Mouse (Mus musculus): ENCODE data around the gene Knstrn. TPM values are rescaled to one million over a fixed set of nuclear protein-coding genes. Genes with fewer than 3 reads are reported as not detected.
A peak's percentile ranks its signal among the peaks of the same experiment; 100 is the strongest.

Gene Knstrn
- 10 to 100 TPM; 18.2 to 19.1 TPM for total RNA-seq (2021)
- long read RNA-seq, experiment 1, full-length matches to known transcripts = 12 of 13 reads
- long read RNA-seq, experiment 1, partial matches to known transcripts = 0 of 13 reads
- long read RNA-seq, experiment 1, other reads (novel, unspliced or antisense) = 1 of 13 reads
- long read RNA-seq, experiment 2, full-length matches to known transcripts = 10 of 14 reads
- long read RNA-seq, experiment 2, partial matches to known transcripts = 1 of 14 reads
- long read RNA-seq, experiment 2, other reads (novel, unspliced or antisense) = 3 of 14 reads

GRCm38 (mm10) chr2:118813981-118814836, at the start of gene Knstrn:
Gene Knstrn (plus strand): TSS chr2:118814003.
- DNase-seq = peak; percentile 93

- peak; percentile 55 for DNase-seq
Observed at GRCm38 (mm10) chr2:118764094-118764831, 49.5 kb upstream of the Knstrn start.

- DNase-seq = no peak
Observed at GRCm38 (mm10) chr2:118764875-118765274, 48.9 kb upstream of the Knstrn start.

GRCm38 (mm10) chr2:118766041-118767033, 47.5 kb upstream of the Knstrn start:
- DNase-seq = no peak

GRCm38 (mm10) chr2:118772158-118772874, 41.5 kb upstream of the Knstrn start, which contains the start of gene Phgr1:
Gene Phgr1 (plus strand): TSS chr2:118772769.
- DNase-seq = no peak

GRCm38 (mm10) chr2:118774536-118774935, 39.3 kb upstream of the Knstrn start:
- no peak for DNase-seq

- DNase-seq = no peak
Observed at GRCm38 (mm10) chr2:118775396-118775795, 38.4 kb upstream of the Knstrn start.

- no peak for DNase-seq
Observed at GRCm38 (mm10) chr2:118775846-118776245, 38.0 kb upstream of the Knstrn start.

GRCm38 (mm10) chr2:118776295-118776694, 37.5 kb upstream of the Knstrn start:
- DNase-seq = no peak

GRCm38 (mm10) chr2:118778418-118778817, 35.4 kb upstream of the Knstrn start:
- DNase-seq = no peak

GRCm38 (mm10) chr2:118779065-118779464, 34.7 kb upstream of the Knstrn start:
- DNase-seq = no peak

GRCm38 (mm10) chr2:118779504-118780480, 34.0 kb upstream of the Knstrn start, which contains the start of gene Disp2:
Gene Disp2 (plus strand): TSS chr2:118779719.
- DNase-seq = peak; percentile 97

- DNase-seq = no peak
Observed at GRCm38 (mm10) chr2:118781115-118781514, 32.7 kb upstream of the Knstrn start.

- no peak for DNase-seq
Observed at GRCm38 (mm10) chr2:118782303-118782702, 31.5 kb upstream of the Knstrn start.

- DNase-seq = no peak
Observed at GRCm38 (mm10) chr2:118783093-118783492, 30.7 kb upstream of the Knstrn start.

GRCm38 (mm10) chr2:118783663-118784062, 30.1 kb upstream of the Knstrn start:
- no peak for DNase-seq

GRCm38 (mm10) chr2:118786525-118786924, 27.3 kb upstream of the Knstrn start:
- no peak for DNase-seq

- DNase-seq = peak; percentile 77
Observed at GRCm38 (mm10) chr2:118789501-118789900, 24.3 kb upstream of the Knstrn start.

GRCm38 (mm10) chr2:118790221-118790550, 23.6 kb upstream of the Knstrn start:
- DNase-seq = no peak

Data from adrenal gland, postnatal 10 days (tissue).